Mouse (Mus musculus) midbrain, embryonic 13.5 days (tissue): ENCODE measurements at regions not wholly inside any gene's neighbourhood (a gene's known extent, or its start where the extent isn't known, plus 50 kb on each side); places are given as distances from the start of the nearest gene placed in this dataset.

Experiments used
- ATAC-seq: fragments of 200-750 bp; cut with Nextera tagmentation; 2 replicates; pipeline ENCODE4 v1.8.0; 2017; ENCODE audit warnings: mild to moderate bottlenecking, moderate TSS enrichment, moderate library complexity
- H3K27ac ChIP-seq: fragments of 300-500 bp; sonication (generic); 2 replicates; pipeline ENCODE4 v1.5.1; 2015; ENCODE audit warnings: inconsistent platforms, mild to moderate bottlenecking, moderate library complexity
- H3K27me3 ChIP-seq: fragments of 300-500 bp; sonication (generic); 2 replicates; pipeline ENCODE4 v1.6.1; 2015; ENCODE audit warnings: mild to moderate bottlenecking, inconsistent platforms
- H3K36me3 ChIP-seq: fragments of 300-500 bp; sonication (generic); 2 replicates; pipeline ENCODE4 v1.6.1; 2015; ENCODE audit warnings: mild to moderate bottlenecking, inconsistent platforms
- H3K4me1 ChIP-seq: fragments of 300-500 bp; sonication (generic); replicated peaks from 2 replicates; pipeline ENCODE4 v1.6.1; 2015; ENCODE audit warnings: inconsistent platforms
- H3K4me2 ChIP-seq: fragments of 300-500 bp; sonication (generic); replicated peaks from 2 replicates; pipeline ENCODE4 v1.6.1; 2015; ENCODE audit warnings: moderate library complexity, mild to moderate bottlenecking, inconsistent platforms
- H3K4me3 ChIP-seq: fragments of 300-500 bp; sonication (generic); replicated peaks from 2 replicates; pipeline ENCODE4 v1.5.1; 2015; ENCODE audit warnings: mild to moderate bottlenecking, inconsistent platforms
- H3K9ac ChIP-seq: fragments of 300-500 bp; sonication (generic); replicated peaks from 2 replicates; pipeline ENCODE4 v1.6.1; 2015; ENCODE audit warnings: mild to moderate bottlenecking, inconsistent platforms
- H3K9me3 ChIP-seq: fragments of 300-500 bp; sonication (generic); 2 replicates; pipeline ENCODE4 v1.6.1; 2016; ENCODE audit warnings: mild to moderate bottlenecking, inconsistent platforms
- WGBS: fragments of 180-500 bp; shearing (Covaris S2); methylation state at CpG from one replicate; pipeline ENCODE4 v1.1.7; 2015; 5-methylcytosine and 5-hydroxymethylcytosine counted together

DNA sequence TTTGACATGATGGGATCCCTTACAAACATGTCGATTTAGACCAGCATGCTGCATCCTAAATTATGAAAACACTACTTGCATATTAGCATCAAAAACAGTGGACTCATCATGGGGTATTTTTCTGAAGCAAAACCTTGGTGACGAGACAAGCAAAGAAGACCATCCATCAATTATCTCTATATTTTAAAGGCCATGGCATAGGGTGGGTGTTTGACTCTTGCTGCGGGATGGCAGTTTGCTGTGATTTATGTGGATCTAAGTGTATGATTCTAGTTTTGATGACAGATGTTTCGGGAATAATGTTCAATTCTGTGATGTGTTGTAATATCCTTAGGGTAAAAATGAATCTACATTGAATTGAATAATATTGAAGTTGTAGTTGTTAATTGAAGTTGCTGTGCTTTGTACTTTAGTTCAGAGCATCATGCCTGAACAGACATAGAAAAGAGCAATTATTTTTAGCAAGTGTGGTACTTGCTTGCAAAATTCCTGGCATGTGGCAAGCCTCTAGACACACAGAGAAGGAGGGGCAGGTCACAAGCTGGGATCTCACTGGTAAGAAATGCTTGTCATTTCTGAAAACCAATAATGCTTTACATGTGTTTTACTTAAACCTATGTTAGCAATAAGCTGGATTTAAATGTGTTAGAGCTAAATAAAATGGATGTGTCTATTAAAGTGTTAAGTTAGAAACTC, 608.3 kb downstream of the Hace1 start:
- ATAC-seq = no peak

DNA sequence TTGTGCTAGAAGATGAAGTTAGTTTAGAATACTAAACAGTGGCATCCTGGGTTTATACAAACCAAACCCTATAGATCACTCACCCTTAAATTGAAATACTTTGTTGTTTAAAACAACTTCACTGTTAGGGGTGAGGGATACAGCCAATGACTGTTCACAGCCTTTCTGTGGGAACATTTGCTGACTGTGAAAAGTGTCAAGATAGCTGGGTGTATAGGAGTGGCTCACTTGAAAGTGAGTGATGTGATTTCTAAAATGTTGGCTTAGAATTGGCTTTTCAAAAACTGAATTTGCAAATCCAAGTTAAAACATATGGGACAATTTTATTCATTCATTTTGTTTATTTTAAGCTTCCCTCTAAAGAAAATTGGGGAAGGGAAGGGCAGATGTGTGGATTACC, 616.5 kb downstream of the Hace1 start:
- H3K4me2 ChIP-seq = no peak overlapping the region
- no peak overlapping the region for H3K27ac ChIP-seq
- no peaks in the 10 kb centered on the region for H3K4me1 ChIP-seq
- ATAC-seq = no peak
- H3K4me3 ChIP-seq = no peak overlapping the region
- no peak overlapping the region for H3K9ac ChIP-seq
- H3K36me3 ChIP-seq = no peaks in the 10 kb centered on the region
- no peaks in the 10 kb centered on the region for H3K27me3 ChIP-seq
- H3K9me3 ChIP-seq = no peaks in the 10 kb centered on the region

More for the DNA sequence above, 608.3 kb downstream of the Hace1 start:
- Histone ChIP-seq H3K27ac (no peak overlapping the region), H3K27me3 (no peaks in the 10 kb centered on the region), H3K36me3 (no peaks in the 10 kb centered on the region), H3K4me3 (no peak overlapping the region), H3K9me3 (no peaks in the 10 kb centered on the region), H3K9ac (no peak overlapping the region), H3K4me2 (no peak overlapping the region), H3K4me1 (no peaks in the 10 kb centered on the region)
- 77% methylated on average over 4 of the region's 4 CpGs for WGBS

DNA sequence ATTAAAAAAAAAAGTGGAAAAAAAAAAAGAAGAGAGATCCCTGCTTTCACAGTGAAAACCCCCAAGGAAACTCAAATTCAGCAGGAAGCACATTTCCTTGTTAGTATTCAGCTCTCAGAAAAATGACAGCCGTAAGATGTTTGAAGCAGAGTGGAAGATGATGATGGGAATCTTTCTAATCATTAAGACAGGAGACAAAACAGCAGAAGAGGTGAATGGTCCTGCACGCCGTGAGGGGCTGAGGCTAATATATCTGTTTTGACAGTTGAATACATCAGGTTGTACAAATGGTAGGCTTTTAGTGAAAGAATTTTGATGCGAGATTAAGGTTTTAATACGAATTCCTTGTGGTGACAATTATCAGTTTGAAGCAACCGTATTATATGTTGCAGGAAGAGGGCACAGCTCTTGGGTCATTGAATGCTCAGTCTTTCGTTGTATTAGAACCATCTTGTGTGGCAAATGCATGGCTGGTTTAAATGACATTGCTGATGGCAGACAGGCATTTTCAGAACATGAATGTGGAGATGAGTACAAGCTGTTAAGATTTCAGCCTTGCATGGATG, 649.3 kb downstream of the Hace1 start:
- 33% methylated on average over 7 of the region's 7 CpGs for WGBS

DNA sequence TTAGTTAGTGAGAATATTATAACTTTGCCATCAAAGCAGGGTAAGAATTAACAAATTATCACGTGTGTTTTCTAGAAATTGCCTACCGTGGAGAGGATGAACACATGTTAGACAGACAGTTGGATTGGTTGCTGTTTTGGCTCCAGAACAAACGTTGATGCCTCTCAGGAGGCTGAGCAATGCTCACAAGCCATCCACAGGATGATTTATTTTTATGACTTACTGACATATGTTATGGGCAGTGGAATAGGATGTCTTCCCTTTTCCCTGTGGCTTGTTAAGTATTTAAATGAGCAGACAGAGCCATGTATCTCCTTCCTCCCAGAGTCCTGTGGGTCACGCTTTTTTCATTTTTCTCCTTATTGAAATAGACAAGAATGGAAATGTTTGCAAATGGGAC, 652.0 kb downstream of the Hace1 start:
- 79% methylated on average over 4 of the region's 4 CpGs for WGBS
- no peak overlapping the region for H3K4me3 ChIP-seq
- no peaks in the 10 kb centered on the region for H3K9me3 ChIP-seq
- H3K36me3 ChIP-seq = no peaks in the 10 kb centered on the region
- H3K27me3 ChIP-seq = no peaks in the 10 kb centered on the region
- ATAC-seq = no peak
- H3K4me1 ChIP-seq = peaks cover 10% of the 10 kb centered on the region
- H3K27ac ChIP-seq = no peak overlapping the region
- H3K9ac ChIP-seq = no peak overlapping the region
- H3K4me2 ChIP-seq = no peak overlapping the region

More for the DNA sequence above, 649.3 kb downstream of the Hace1 start:
- peak; percentile 65; the same call in 1 of the 2 replicates for ATAC-seq
- no peaks in the 10 kb centered on the region for H3K36me3 ChIP-seq
- H3K9me3 ChIP-seq = no peaks in the 10 kb centered on the region
- H3K4me2 ChIP-seq = no peak overlapping the region; the same call in 1 of the 2 replicates
- H3K9ac ChIP-seq = no peak overlapping the region
- H3K27ac ChIP-seq = peak overlapping the region; percentile 68
- no peak overlapping the region for H3K4me3 ChIP-seq
- peaks cover 10% of the 10 kb centered on the region for H3K4me1 ChIP-seq
- H3K27me3 ChIP-seq = no peaks in the 10 kb centered on the region

DNA sequence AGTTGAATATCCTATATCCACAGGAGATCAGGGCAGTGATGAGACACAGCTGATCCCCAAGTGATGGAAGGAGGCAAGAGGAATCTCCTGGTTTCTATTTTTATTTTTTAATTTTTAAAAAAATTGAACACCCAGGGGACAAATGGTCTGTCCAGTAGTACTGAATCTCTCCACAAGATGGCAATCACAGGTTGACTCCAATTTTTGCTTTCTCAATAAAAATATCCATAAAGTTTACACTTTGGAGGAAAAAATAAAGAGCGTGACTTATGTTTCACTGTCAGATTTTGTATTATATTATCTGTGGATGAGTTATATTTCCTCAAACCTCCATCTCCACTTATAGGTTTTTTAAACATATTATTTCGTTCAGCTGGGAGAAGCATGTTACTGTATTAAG, 658.0 kb downstream of the Hace1 start:
- WGBS = 56% methylated on average over 2 of the region's 2 CpGs
- no peaks in the 10 kb centered on the region for H3K9me3 ChIP-seq
- H3K36me3 ChIP-seq = no peaks in the 10 kb centered on the region
- H3K27ac ChIP-seq = no peak overlapping the region
- no peak overlapping the region for H3K4me2 ChIP-seq
- no peak overlapping the region for H3K9ac ChIP-seq
- ATAC-seq = no peak
- no peaks in the 10 kb centered on the region for H3K4me1 ChIP-seq
- H3K4me3 ChIP-seq = no peak overlapping the region
- H3K27me3 ChIP-seq = no peaks in the 10 kb centered on the region

DNA sequence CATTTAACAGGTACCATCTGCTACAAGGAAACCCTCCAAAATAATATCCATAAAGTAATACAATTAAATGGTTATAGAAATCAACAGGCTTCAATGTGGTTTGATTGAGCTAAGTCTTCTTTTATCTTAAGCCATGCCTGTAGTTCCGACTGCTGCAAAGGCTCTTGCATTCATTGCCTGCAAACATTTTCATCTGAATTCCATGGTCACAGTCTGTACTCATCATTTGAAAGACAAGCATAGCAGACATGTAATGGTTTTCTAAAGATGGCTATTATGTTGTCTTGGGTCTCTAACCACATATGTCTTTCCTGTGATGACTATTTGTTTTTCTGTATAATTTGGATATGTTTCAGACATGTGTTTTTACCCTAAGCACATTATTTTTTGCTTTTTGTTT, 677.9 kb downstream of the Hace1 start:
- Histone ChIP-seq H3K27ac (no peak overlapping the region), H3K4me3 (no peak overlapping the region), H3K9me3 (no peaks in the 10 kb centered on the region), H3K27me3 (no peaks in the 10 kb centered on the region), H3K9ac (no peak overlapping the region), H3K36me3 (no peaks in the 10 kb centered on the region), H3K4me2 (no peak overlapping the region), H3K4me1 (peaks cover 3% of the 10 kb centered on the region)
- ATAC-seq = no peak
- WGBS = 36% methylated on average over 1 of the region's 1 CpGs

DNA sequence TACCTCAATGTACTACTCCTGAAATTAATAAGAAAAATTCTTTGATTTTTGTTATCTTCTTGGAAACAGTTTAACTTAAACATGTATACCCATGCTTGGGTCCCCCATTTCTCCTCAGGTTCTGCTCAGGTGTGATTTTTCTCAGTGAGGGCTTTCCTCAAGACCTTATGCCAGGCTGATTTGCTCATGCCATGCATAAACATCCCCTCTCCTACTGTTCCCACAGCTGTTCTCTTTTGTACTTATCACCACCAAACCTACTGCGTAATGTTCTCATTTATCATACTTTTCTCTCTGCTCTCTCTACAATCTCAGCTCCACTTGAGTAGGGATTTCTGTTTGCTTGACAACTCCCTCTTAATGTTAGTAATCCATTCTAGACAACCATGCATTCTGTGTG, 692.1 kb downstream of the Hace1 start:
- Histone ChIP-seq H3K36me3 (no peaks in the 10 kb centered on the region), H3K4me2 (no peak overlapping the region), H3K27ac (no peak overlapping the region), H3K9ac (no peak overlapping the region), H3K4me3 (no peak overlapping the region), H3K4me1 (no peaks in the 10 kb centered on the region), H3K27me3 (no peaks in the 10 kb centered on the region), H3K9me3 (no peaks in the 10 kb centered on the region)
- no peak for ATAC-seq
- WGBS = 88% methylated on average over 1 of the region's 1 CpGs

DNA sequence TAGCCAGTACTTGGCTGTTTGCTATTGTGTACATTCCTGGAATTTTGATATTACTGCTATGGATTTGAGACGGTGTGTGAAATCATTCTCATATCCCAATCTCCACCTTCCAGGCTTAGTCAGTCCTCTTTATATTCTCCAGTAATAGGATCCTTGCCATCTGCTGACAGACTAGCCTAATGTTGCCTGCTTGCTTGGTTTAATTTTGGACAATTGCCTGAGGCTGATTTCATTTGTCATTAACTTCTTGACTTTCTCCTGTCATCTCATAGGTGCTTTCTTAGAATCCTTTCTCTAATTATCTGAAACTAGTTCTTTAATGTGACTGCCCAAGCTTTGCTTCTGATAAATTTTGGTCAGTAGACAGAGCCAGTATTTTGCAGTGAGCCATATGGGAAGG, 696.2 kb downstream of the Hace1 start:
- no peak overlapping the region for H3K27ac ChIP-seq
- H3K4me3 ChIP-seq = no peak overlapping the region
- 73% methylated on average over 1 of the region's 1 CpGs for WGBS
- H3K36me3 ChIP-seq = no peaks in the 10 kb centered on the region
- no peaks in the 10 kb centered on the region for H3K27me3 ChIP-seq
- H3K4me1 ChIP-seq = no peaks in the 10 kb centered on the region
- ATAC-seq = no peak
- H3K4me2 ChIP-seq = no peak overlapping the region
- no peaks in the 10 kb centered on the region for H3K9me3 ChIP-seq
- no peak overlapping the region for H3K9ac ChIP-seq

DNA sequence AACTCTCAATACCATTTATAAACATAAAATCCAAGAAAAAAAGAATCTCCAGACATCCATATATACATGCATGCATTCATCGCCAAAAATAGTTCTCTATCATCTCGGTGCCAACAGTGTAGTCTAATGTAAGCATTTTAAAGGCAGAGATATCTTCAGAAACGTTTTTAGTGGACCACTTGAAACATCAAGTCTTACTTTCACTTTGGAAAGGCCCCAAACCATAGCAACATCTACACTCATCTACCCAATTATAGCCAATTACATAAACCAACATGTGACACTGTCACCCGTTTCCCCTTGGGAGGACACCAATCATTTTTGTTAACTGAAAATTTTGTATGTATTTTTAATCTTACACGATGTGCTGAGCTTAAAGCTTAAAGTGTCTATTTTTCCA, 716.7 kb downstream of the Hace1 start:
- H3K27ac ChIP-seq = no peak overlapping the region
- H3K27me3 ChIP-seq = no peaks in the 10 kb centered on the region
- H3K4me3 ChIP-seq = no peak overlapping the region
- no peaks in the 10 kb centered on the region for H3K9me3 ChIP-seq
- no peak overlapping the region for H3K9ac ChIP-seq
- 79% methylated on average over 5 of the region's 5 CpGs for WGBS
- no peaks in the 10 kb centered on the region for H3K36me3 ChIP-seq
- H3K4me2 ChIP-seq = no peak overlapping the region
- ATAC-seq = no peak
- no peaks in the 10 kb centered on the region for H3K4me1 ChIP-seq

DNA sequence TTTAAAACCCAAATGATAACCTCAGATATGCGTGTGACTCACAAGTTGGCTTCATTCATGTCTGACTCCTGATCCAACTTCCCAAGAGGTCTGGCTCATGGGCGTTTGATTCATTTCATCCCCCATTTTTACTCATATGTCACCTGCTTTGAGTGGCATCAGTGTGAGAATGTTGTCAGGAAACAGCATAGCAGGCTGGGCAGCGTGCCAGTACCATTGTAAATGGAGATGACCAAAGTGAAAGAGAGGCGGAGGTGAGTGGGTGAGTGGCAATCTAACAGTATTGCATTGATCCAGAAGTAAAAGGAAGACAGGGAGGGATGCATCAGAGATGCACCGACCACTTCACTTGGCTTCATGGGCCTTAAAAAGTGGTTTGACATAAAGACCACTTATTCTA, 720.7 kb downstream of the Hace1 start:
- 71% methylated on average over 5 of the region's 5 CpGs for WGBS
- Histone ChIP-seq H3K36me3 (no peaks in the 10 kb centered on the region), H3K4me3 (no peak overlapping the region), H3K9me3 (no peaks in the 10 kb centered on the region), H3K9ac (no peak overlapping the region), H3K27me3 (no peaks in the 10 kb centered on the region), H3K4me1 (no peaks in the 10 kb centered on the region), H3K27ac (no peak overlapping the region), H3K4me2 (no peak overlapping the region)
- peak; percentile 43; the same call in 1 of the 2 replicates for ATAC-seq

DNA sequence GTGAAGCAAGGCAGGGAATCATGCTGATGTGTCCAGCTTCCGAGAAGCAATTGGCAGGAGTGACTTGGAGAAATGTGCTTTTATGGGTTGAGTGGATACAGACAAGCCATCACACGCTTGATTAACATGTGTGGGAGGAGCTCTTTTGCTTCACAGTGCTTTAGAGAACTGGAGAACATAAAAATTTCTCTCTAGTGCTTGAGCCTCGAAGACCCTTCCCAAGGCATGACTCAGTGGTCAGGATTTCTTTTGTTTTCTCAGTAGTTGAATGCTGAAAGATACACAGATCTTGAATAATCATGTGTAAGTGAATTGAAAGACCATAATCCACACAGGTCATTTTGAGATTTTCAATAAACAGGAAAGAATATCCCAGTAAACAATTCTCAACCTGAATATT, 721.9 kb downstream of the Hace1 start:
- Histone ChIP-seq H3K9ac (no peak overlapping the region), H3K4me3 (no peak overlapping the region), H3K27ac (no peak overlapping the region), H3K36me3 (no peaks in the 10 kb centered on the region), H3K4me2 (no peak overlapping the region), H3K4me1 (no peaks in the 10 kb centered on the region), H3K27me3 (no peaks in the 10 kb centered on the region), H3K9me3 (no peaks in the 10 kb centered on the region)
- WGBS = 44% methylated on average over 3 of the region's 3 CpGs
- ATAC-seq = no peak

DNA sequence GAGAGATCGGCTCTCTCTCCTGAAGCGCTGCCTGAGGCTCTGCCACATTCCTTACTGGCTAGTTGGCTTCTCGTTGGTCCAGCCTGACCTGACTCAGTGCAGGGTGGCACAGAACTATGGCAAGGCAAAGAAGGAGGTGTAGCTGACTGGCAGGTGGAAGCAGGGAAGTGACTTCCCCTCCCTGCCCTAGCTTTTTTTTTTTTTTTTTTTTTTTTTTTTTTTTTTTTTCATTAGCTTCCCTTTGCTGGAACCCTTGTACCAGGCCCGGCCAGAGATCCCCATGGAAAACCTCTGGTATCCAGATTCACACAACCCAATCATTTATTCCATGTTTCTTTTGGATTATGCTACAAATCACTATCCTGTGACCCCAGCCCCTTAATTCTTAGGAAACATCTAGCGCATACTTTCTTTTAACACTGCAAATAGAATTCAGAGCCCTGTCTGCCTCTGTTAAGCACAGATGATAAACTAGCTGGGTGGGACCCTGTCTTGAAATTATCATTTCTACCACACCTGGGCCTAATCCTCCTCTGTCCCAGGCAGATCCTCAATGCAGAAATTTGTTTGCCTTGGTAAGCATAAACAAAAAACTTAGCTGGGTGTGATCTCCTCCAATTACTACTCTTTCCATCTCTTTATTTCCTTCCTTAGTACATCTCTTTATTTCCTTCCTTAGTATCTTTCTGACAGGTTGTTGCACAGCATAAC, 742.9 kb downstream of the Hace1 start:
- no peaks in the 10 kb centered on the region for H3K36me3 ChIP-seq
- H3K4me2 ChIP-seq = no peak overlapping the region
- ATAC-seq = no peak
- 91% methylated on average over 5 of the region's 5 CpGs for WGBS
- H3K9ac ChIP-seq = no peak overlapping the region
- H3K4me1 ChIP-seq = no peaks in the 10 kb centered on the region
- H3K4me3 ChIP-seq = no peak overlapping the region
- no peaks in the 10 kb centered on the region for H3K27me3 ChIP-seq
- no peak overlapping the region for H3K27ac ChIP-seq
- H3K9me3 ChIP-seq = no peaks in the 10 kb centered on the region
